Mouse (Mus musculus) ES-CJ7 (cell line): ENCODE results near the gene Hcrt.
A peak's percentile ranks its signal among the peaks of the same experiment; 100 is the strongest.

Source experiments
- DNase-seq: peaks from one replicate; pipeline ENCODE4 v3.0.0; 2011; ENCODE audit warnings: low read depth, low spot score

Hcrt gene

DNA sequence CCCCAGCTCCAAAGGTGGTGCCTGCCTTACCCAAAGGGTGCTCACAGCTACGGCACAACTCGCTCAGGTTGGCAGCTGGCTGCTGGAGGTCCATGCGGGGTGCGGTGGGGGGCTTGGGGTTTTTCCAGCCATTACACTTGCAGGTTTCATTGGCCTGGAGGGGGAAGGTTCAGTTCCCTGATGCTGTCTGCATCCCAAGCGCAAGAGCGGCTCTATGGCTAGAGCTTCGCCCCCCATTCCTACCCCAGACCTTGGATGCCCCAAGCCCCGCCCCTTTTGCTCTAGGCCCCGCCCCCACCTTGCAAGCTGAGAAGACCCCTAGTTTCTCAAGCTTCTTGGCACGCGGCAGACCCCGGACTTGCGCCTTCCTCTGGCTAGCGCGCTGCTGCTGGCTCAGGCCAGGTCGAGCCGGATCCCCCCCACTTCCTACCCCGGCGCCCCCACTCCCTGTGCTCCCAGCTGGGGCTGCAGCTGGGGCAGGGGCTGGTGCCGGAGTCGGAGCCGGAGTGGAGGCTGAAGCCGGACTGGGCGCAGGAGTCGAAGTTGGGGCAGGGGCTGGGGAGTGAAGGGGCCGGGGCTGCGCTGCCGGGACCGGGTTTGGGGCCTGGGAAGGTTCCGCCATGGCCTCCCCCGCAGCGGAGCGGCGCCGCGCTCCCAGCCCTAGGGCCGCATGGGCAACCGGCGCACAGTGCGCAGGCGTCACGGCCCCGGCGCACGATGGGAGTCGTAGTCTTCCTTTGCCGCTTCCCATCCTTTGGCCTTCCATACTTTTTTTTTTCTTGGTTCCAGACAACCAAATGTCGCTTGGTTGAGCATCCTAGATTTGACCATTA lies 50.7 kb downstream of the Hcrt start, which contains the start of gene Kat2a:
TSS of gene Kat2a (minus strand) at position 683 of the 833 bp plus-strand sequence.
- DNase-seq = peak; percentile 88
